Mouse (Mus musculus) heart, postnatal 25 days (tissue): ENCODE data around the gene 4930548H24Rik. TPM values are rescaled to one million over a fixed set of nuclear protein-coding genes. Genes with fewer than 3 reads are reported as not detected.
"Not testable (repeated sequence)": the region's sequence is repeated elsewhere in the genome, so short reads cannot be mapped to it uniquely, and the experiment has no call there.

Source experiments
- DNase-seq: peaks from one replicate; pipeline ENCODE4 v3.0.0; 2022; ENCODE audit warnings: low spot score
- intact Hi-C: fragments of 180-260 bp; cut with DNase I; formaldehyde crosslinking; loops from one replicate; pipeline ENCODE4 v1.15.1; 2025
- total RNA-seq, 2 experiments: library from RNA; stranded (reverse); gene quantifications; 2 replicates each; pipeline ENCODE4 v1.2.3; 2021

4930548H24Rik gene
- not detected for total RNA-seq

DNA sequence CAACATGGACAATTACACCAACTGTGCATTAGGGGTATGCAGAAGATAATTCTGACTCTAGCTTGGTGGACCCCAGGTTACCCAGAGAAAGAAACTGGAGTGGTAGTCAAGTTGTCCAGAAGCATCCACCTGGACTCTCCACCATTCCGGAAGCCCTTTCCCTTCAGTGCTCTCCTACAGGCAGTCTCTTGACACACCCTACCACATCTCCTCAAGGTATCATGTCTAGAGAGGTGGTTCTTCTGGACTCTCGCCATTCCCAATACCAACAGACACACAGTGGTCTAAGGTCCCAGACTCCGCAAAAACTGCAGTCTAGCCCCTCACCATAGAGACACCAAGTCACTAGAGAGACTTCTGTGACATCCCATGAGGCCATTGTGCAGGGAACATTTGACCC lies at the start of gene 4930548H24Rik:
Gene 4930548H24Rik (plus strand): TSS at position 301 of the 400 bp plus-strand sequence.
- intact Hi-C loops: no loop called here
- DNase-seq: no peak

GRCm38 (mm10) chr5:31451336-31451735 lies 34.2 kb upstream of the 4930548H24Rik start:
- no peak for DNase-seq
- intact Hi-C loops: no loop called here

DNA sequence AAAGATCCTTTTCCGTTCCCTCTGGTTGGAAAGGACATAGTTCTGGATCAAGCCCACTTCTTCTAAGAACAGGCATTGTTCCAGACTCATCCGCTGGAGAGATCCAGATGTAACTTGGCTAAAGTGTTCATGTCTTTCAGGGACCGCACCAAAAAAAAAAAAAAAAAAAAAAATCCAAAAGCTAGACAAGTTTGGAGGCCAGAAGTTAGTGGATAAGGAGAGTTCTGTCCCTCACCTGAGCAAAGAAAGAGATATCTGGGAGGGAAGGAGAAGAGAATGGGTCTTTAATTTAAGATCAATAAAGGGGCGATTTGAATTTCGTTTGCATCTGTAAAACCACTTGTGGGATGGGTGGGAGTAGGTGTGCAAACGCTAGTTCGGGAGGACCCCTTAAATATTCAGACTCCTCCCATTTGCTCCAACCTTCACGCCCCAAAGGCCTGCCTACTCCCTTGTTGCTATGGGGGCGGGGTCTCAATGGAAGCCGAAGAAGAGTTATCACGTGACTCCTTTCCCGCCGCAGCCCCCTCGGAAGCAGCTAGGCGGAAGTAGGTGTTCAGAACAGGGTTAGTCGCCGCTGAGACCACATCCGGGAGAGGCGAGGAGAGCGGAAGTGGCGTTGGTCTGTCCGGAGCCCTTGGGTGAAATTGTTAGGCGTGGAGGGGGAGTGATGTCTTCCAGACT lies 33.5 kb upstream of the 4930548H24Rik start, which contains the start of gene Zfp512:
Gene Zfp512 (plus strand): TSS at position 554 of the 684 bp plus-strand sequence.
- peak; percentile 91 for DNase-seq
- intact Hi-C loops: no loop called here

- intact Hi-C loops: no loop called here
- DNase-seq: no peak
Measured at GRCm38 (mm10) chr5:31452562-31452878, 33.0 kb upstream of the 4930548H24Rik start.

GRCm38 (mm10) chr5:31452886-31453410 lies 32.6 kb upstream of the 4930548H24Rik start:
- intact Hi-C loops: no loop called here

GRCm38 (mm10) chr5:31467798-31468197 lies 17.7 kb upstream of the 4930548H24Rik start:
- intact Hi-C loops: loop anchor here (10.0 kb wide), 1 partner anchor 173 kb away; the partner anchor contains the start of genes Fndc4, Gckr and Ift172
- peak; percentile 5 for DNase-seq

More at GRCm38 (mm10) chr5:31452886-31453410, 32.6 kb upstream of the 4930548H24Rik start:
- no peak for DNase-seq

DNA sequence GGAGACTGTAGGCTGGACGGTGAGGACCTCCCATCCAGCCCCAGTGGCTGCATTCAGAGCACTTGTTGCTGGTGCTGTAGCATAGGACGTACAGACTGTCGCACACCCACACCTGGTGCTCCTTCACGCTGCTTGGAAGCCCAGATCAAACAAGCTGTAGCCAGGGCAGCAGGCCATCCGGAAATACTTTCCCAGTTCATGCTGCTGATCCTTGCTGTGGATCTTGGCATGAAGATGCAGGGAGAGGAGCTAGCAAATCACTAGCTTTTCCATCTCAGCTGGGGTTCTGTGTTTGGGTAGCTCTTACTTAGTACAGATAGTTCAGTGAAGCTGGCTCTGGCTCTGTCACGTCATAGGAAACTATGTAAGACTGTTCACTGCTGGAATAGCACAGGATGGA lies 15.8 kb upstream of the 4930548H24Rik start:
- intact Hi-C loops: loop anchor here (10.0 kb wide), 1 partner anchor 175 kb away; the partner anchor contains the start of genes Fndc4, Gckr and Ift172
- DNase-seq: no peak

GRCm38 (mm10) chr5:31470334-31470733 lies 15.2 kb upstream of the 4930548H24Rik start:
- peak; percentile 16 for DNase-seq
- intact Hi-C loops: no loop called here

DNA sequence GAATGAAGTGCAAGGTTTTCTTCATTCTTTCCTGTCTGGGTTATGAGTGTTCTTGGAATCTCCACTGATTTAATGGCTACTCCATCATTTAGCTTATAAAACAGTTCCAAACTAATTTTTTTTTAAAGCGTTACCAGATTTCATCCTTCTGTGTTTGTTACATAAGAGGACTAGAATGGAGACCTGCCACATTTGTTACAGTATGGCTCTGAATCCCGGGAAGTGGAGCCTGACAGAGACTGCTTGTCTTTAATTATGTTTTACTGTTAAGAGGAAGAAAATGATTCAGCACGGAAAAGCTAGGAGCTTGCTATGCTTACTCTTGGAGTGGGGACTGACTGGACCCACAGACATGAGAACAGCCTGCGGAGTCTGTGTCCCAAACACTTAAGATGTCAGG lies 5.0 kb upstream of the 4930548H24Rik start:
- intact Hi-C loops: no loop called here
- no peak for DNase-seq

DNA sequence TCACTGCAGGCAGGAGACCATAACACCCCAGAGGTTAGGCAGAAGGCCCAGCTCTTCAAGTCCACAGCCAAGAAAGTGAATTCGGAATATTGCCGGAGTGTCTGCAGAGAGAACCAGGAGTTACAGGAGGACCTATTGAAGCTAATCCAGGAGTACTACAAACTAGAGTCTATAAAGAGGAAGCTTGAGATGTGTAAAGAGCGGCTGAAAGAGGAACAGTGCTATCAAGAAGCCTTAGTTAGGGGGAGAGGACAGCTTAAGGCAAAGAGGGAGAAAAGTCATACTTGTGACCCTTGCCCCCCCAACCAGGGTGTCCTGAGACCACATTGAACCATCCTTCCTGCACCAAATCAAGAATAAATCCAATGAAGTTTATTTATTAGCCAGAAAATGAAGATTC lies 2.3 kb downstream of the 4930548H24Rik start:
- intact Hi-C loops: no loop called here
- DNase-seq: no peak

DNA sequence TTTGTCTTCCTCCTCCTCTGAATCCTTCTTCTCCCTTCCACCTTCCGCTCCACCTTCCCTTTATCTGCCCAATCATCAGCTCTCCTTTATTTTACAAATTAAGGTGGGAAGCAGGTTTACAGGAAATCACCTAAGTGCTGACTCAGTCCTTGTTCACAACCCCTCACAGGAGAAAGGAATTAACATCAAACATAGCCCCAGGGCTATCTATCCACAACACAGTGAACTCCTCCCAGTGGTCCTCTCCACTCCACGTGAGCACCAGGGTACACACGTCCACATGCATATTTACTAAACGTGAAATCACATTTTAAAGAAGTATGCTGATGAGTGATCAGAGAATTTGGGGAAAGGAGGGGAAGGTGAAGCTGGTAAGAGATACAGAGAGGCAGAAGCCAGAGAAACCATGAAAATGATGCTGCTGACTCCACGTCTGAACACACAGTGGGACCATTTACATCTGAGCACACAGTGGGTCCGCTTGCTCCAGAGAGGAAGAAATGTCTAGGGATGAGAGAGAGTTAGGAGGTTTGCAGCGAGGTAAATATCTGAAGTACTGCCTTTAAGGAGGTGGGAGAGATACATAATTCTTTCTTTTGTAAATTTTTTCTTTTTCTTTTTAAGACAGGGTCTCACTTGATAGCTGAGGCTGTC lies 3.7 kb downstream of the 4930548H24Rik start:
- intact Hi-C loops: no loop called here

GRCm38 (mm10) chr5:31492031-31492430 lies 6.5 kb downstream of the 4930548H24Rik start:
- no peak for DNase-seq
- intact Hi-C loops: no loop called here

More for the DNA sequence above, 3.7 kb downstream of the 4930548H24Rik start:
- no peak for DNase-seq

DNA sequence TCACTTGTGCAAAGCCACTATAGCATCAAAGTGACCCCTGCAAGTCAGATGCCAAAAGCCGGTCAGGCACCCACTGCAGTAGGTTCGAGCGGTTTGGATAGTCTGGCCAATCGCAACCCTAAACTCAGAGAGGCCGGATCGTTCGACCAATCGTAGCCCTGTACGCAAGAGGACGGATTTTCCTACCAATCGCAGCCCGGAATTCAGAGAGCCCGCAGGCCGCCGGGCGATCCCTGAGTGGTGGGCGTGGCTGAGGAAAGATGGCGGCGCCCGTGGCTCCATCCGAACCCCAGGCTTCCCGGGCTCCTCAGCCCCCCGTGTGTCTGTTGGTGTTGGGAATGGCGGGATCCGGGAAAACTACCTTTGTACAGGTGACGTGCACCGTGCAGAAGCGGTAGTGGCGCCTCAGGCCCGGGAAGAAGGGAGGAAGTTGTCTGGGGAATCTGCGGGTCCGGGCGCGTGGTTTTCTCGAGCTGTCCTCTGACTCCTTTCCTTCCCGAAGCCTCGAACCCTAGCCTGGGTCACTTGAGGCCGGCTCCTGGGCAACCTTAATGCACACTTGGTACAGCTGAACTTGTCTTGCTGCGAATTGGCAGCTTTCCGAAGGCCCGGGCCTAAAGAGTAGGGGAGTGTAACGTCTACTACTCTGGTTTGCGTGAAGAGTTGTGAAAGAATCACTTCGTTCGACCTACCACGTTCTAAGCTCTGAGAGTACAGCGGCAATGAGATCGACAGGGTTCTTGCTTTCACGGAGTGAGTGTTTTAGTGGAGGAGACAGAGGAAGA lies 9.2 kb downstream of the 4930548H24Rik start, which contains the start of gene Gpn1:
Gene Gpn1 (plus strand): TSS at position 229 of the 785 bp plus-strand sequence.
- intact Hi-C loops: no loop called here

GRCm38 (mm10) chr5:31504843-31505242 lies 19.3 kb downstream of the 4930548H24Rik start:
- no peak for DNase-seq
- intact Hi-C loops: no loop called here

More for the DNA sequence above, 9.2 kb downstream of the 4930548H24Rik start, which contains the start of gene Gpn1:
- DNase-seq: peak; percentile 87

DNA sequence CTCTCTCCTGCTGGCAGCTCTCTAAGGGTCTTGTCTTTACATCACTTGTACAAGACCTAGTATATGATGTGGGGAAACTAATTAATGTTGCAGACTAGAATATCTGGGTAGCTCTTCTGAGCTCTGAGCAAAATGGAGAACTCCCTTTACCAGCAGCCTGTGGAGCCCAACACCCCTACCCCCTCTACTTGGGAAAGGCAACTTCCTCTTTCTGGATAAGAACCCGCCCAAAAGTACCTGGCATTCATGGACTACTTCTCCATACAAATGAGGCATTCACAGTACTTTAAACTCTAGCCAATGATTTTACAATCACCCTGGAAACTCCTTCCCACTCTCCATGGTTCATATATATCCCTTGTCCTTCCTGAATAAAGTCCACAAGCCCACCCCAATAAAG lies 26.9 kb downstream of the 4930548H24Rik start:
- intact Hi-C loops: no loop called here
- no peak for DNase-seq

DNA sequence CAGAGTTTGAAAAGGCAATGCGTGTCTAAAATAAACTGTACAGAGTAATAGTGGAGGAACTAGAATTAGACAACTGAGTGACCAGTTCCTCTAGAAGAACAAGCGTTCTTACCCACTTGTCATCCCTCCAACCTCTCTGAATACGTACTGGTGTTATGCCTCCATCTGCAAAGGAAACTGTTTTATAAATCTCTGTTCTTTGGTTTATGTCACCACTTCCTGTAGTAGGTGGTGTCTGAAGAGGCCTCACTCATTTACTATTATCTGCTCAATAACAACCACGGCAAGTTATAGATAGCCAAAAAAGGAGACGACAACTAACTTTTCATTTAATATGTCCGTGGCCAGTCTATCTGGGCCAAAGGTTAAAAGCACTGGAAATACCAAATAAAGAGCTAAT lies 35.0 kb downstream of the 4930548H24Rik start:
- intact Hi-C loops: no loop called here
- DNase-seq: no peak

- intact Hi-C loops: no loop called here
- DNase-seq: peak; percentile 54
Measured at GRCm38 (mm10) chr5:31526354-31527116, 41.0 kb downstream of the 4930548H24Rik start, which contains the start of gene Slc4a1ap. Slc4a1ap (plus strand) TSS chr5:31526995.

GRCm38 (mm10) chr5:31527117-31527680 lies 41.7 kb downstream of the 4930548H24Rik start:
- intact Hi-C loops: no loop called here

DNA sequence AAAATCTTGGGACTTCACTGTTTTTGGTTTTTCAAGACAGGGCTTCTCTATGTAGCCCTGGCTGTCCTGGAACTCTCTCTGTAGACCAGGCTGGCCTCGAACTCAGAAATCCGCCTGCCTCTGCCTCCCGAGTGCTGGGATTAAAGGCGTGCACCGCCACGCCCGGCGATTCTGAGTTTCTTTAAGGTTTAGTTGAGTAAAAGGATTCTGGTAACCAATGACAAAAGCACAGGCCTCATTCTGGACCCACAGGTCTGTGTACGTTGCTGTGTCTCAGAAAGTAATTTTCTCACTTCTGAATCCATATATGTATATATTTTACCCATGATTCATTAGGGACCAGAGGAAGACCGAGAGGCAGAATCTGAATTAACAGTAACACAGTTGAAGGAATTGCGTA lies 42.2 kb downstream of the 4930548H24Rik start, which contains the start of gene Supt7l:
Gene Supt7l (minus strand): TSS at position 101 of the 400 bp plus-strand sequence.
- intact Hi-C loops, DNase-seq: not testable (repeated sequence)

More at GRCm38 (mm10) chr5:31527117-31527680, 41.7 kb downstream of the 4930548H24Rik start:
- DNase-seq: no peak
